Mouse (Mus musculus): Measurements from ENCODE around the gene Maats1. TPM values are rescaled to one million over a fixed set of nuclear protein-coding genes. Genes with fewer than 3 reads are reported as not detected.
A peak's percentile ranks its signal among the peaks of the same experiment; 100 is the strongest.

Gene Maats1
- 1 to 10 TPM in 1 of 2 experiments, under 1 TPM in 1; 0.82 to 1.5 TPM for total RNA-seq (2021)
- long read RNA-seq, experiment 1, partial matches to known transcripts = 0 of 4 reads
- long read RNA-seq, experiment 1, other reads (novel, unspliced or antisense) = 2 of 4 reads
- long read RNA-seq, experiment 2, partial matches to known transcripts = 1 of 2 reads
- long read RNA-seq, experiment 2, other reads (novel, unspliced or antisense) = 0 of 2 reads

GRCm38 (mm10) chr16:38341396-38342324 lies at the start of gene Maats1:
Maats1 (minus strand) TSS chr16:38342143.
- peak; percentile 75 to 80 for DNase-seq (ENCODE audit: low spot score in 2 of 2)

- DNase-seq (ENCODE audit: low spot score in 2 of 2) = no peak
Measured at GRCm38 (mm10) chr16:38390322-38390721, 48.4 kb upstream of the Maats1 start.

- no peak for DNase-seq (ENCODE audit: low spot score in 2 of 2)
Measured at GRCm38 (mm10) chr16:38389284-38389893, 47.4 kb upstream of the Maats1 start.

- DNase-seq (ENCODE audit: low spot score in 2 of 2) = no peak
Measured at GRCm38 (mm10) chr16:38388757-38389156, 46.8 kb upstream of the Maats1 start.

GRCm38 (mm10) chr16:38387389-38387788 lies 45.4 kb upstream of the Maats1 start:
- no peak for DNase-seq (ENCODE audit: low spot score in 2 of 2)

- DNase-seq (ENCODE audit: low spot score in 2 of 2) = no peak
Measured at GRCm38 (mm10) chr16:38385700-38386099, 43.8 kb upstream of the Maats1 start.

GRCm38 (mm10) chr16:38385184-38385634 lies 43.3 kb upstream of the Maats1 start:
- DNase-seq (ENCODE audit: low spot score in 2 of 2) = no peak

- DNase-seq (ENCODE audit: low spot score in 2 of 2) = no peak
Measured at GRCm38 (mm10) chr16:38383683-38384082, 41.7 kb upstream of the Maats1 start.

GRCm38 (mm10) chr16:38379926-38380325 lies 38.0 kb upstream of the Maats1 start:
- DNase-seq (ENCODE audit: low spot score in 2 of 2) = no peak

GRCm38 (mm10) chr16:38379493-38379892 lies 37.5 kb upstream of the Maats1 start:
- no peak for DNase-seq (ENCODE audit: low spot score in 2 of 2)

- DNase-seq (ENCODE audit: low spot score in 2 of 2) = no peak
Measured at GRCm38 (mm10) chr16:38379088-38379487, 37.1 kb upstream of the Maats1 start.

GRCm38 (mm10) chr16:38378591-38378990 lies 36.6 kb upstream of the Maats1 start:
- DNase-seq (ENCODE audit: low spot score in 2 of 2) = no peak

- no peak for DNase-seq (ENCODE audit: low spot score in 2 of 2)
Measured at GRCm38 (mm10) chr16:38377546-38377945, 35.6 kb upstream of the Maats1 start.

- no peak for DNase-seq (ENCODE audit: low spot score in 2 of 2)
Measured at GRCm38 (mm10) chr16:38376841-38377249, 34.9 kb upstream of the Maats1 start.

- DNase-seq (ENCODE audit: low spot score in 2 of 2) = peak; percentile 32 to 58
Measured at GRCm38 (mm10) chr16:38376163-38376840, 34.4 kb upstream of the Maats1 start.

GRCm38 (mm10) chr16:38375182-38375581 lies 33.2 kb upstream of the Maats1 start:
- no peak for DNase-seq (ENCODE audit: low spot score in 2 of 2)

- DNase-seq (ENCODE audit: low spot score in 2 of 2) = no peak
Measured at GRCm38 (mm10) chr16:38374379-38375140, 32.6 kb upstream of the Maats1 start.

- DNase-seq (ENCODE audit: low spot score in 2 of 2) = no peak
Measured at GRCm38 (mm10) chr16:38373941-38374340, 32.0 kb upstream of the Maats1 start.

- DNase-seq (ENCODE audit: low spot score in 2 of 2) = no peak
Measured at GRCm38 (mm10) chr16:38373439-38373838, 31.5 kb upstream of the Maats1 start.

- no peak for DNase-seq (ENCODE audit: low spot score in 2 of 2)
Measured at GRCm38 (mm10) chr16:38372876-38373275, 30.9 kb upstream of the Maats1 start.

Measured in left cerebral cortex, adult 18-20 months (tissue).